Mouse (Mus musculus): ENCODE results near the gene Mtfr1l.
A peak's percentile ranks its signal among the peaks of the same experiment; 100 is the strongest.
"Not testable (repeated sequence)": the region's sequence is repeated elsewhere in the genome, so short reads cannot be mapped to it uniquely, and the experiment has no call there.

Mtfr1l gene

GRCm38 (mm10) chr4:134516981-134517380 is 18.2 kb downstream of the Mtfr1l start:
- no peak for DNase-seq (ENCODE audit: extremely low spot score)

GRCm38 (mm10) chr4:134515614-134516013 is 19.6 kb downstream of the Mtfr1l start:
- DNase-seq (ENCODE audit: extremely low spot score): no peak

- no peak for DNase-seq (ENCODE audit: extremely low spot score)
These were observed 20.8 kb downstream of the Mtfr1l start for GRCm38 (mm10) chr4:134514309-134514930.

GRCm38 (mm10) chr4:134512798-134513197 is 22.4 kb downstream of the Mtfr1l start:
- peak; percentile 65 for DNase-seq (ENCODE audit: extremely low spot score)

- no peak for DNase-seq (ENCODE audit: extremely low spot score)
These were observed 23.5 kb downstream of the Mtfr1l start for GRCm38 (mm10) chr4:134511730-134512129.

GRCm38 (mm10) chr4:134510845-134511411 is 24.3 kb downstream of the Mtfr1l start, which contains the start of gene Aunip:
Aunip (plus strand) TSS chr4:134510999.
- peak; percentile 93 for DNase-seq (ENCODE audit: extremely low spot score)

GRCm38 (mm10) chr4:134510396-134510795 is 24.8 kb downstream of the Mtfr1l start:
- no peak for DNase-seq (ENCODE audit: extremely low spot score)

GRCm38 (mm10) chr4:134506713-134507112 is 28.5 kb downstream of the Mtfr1l start:
- DNase-seq (ENCODE audit: extremely low spot score): no peak

- DNase-seq (ENCODE audit: extremely low spot score): no peak
These were observed 29.1 kb downstream of the Mtfr1l start for GRCm38 (mm10) chr4:134505966-134506594.

- no peak for DNase-seq (ENCODE audit: extremely low spot score)
These were observed 29.8 kb downstream of the Mtfr1l start for GRCm38 (mm10) chr4:134505303-134505789.

- no peak for DNase-seq (ENCODE audit: extremely low spot score)
These were observed 31.4 kb downstream of the Mtfr1l start for GRCm38 (mm10) chr4:134503686-134504357.

- no peak for DNase-seq (ENCODE audit: extremely low spot score)
These were observed 34.1 kb downstream of the Mtfr1l start for GRCm38 (mm10) chr4:134501095-134501494.

GRCm38 (mm10) chr4:134498983-134499382 is 36.2 kb downstream of the Mtfr1l start:
- DNase-seq (ENCODE audit: extremely low spot score): not testable (repeated sequence)

- DNase-seq (ENCODE audit: extremely low spot score): no peak
These were observed 37.0 kb downstream of the Mtfr1l start for GRCm38 (mm10) chr4:134497986-134498731.

- DNase-seq (ENCODE audit: extremely low spot score): no peak
These were observed 38.0 kb downstream of the Mtfr1l start for GRCm38 (mm10) chr4:134497223-134497622.

- DNase-seq (ENCODE audit: extremely low spot score): peak; percentile 68
These were observed 38.5 kb downstream of the Mtfr1l start, which contains the start of gene Paqr7 for GRCm38 (mm10) chr4:134496595-134497210. Paqr7 (plus strand) TSS chr4:134496697.

GRCm38 (mm10) chr4:134495546-134495923 is 39.7 kb downstream of the Mtfr1l start:
- no peak for DNase-seq (ENCODE audit: extremely low spot score)

GRCm38 (mm10) chr4:134494780-134495545 is 40.2 kb downstream of the Mtfr1l start:
- no peak for DNase-seq (ENCODE audit: extremely low spot score)

GRCm38 (mm10) chr4:134494161-134494560 is 41.0 kb downstream of the Mtfr1l start:
- not testable (repeated sequence) for DNase-seq (ENCODE audit: extremely low spot score)

GRCm38 (mm10) chr4:134491716-134492115 is 43.5 kb downstream of the Mtfr1l start:
- DNase-seq (ENCODE audit: extremely low spot score): no peak
